Mouse (Mus musculus) spleen, adult 2 months (tissue): ENCODE data around the gene Nptxr.

Source experiments
- CTCF ChIP-seq: fragments of 200-500 bp; IDR thresholded peaks from 2 replicates; pipeline ENCODE4 v1.5.1; 2011; ENCODE audit warnings: mild to moderate bottlenecking, inconsistent platforms; ENCODE audit not compliant: insufficient read depth, insufficient read length, insufficient replicate concordance; ENCODE audit errors: extremely low read depth
- POLR2A ChIP-seq: fragments of 200-500 bp; IDR thresholded peaks from 2 replicates; pipeline ENCODE4 v1.6.1; 2011; ENCODE audit warnings: low read depth, low read length, inconsistent platforms

- TF ChIP-seq CTCF (no peak), POLR2A (no peak)
Measured at GRCm38 (mm10) chr15:79742706-79743023, 61.9 kb downstream of the Nptxr start.
